Mouse (Mus musculus) bone marrow macrophage, adult 2 months (primary cell): Measurements from ENCODE around the gene Cyp2s1.

Source experiments
- CTCF ChIP-seq: IDR thresholded peaks from 2 replicates; pipeline ENCODE4 v1.5.1; 2012; ENCODE audit warnings: low read depth, mild to moderate bottlenecking, low read length, moderate library complexity
- POLR2A ChIP-seq: IDR thresholded peaks from 2 replicates; pipeline ENCODE4 v1.6.1; 2012; ENCODE audit warnings: mild to moderate bottlenecking, low read depth, low read length, borderline replicate concordance

DNA sequence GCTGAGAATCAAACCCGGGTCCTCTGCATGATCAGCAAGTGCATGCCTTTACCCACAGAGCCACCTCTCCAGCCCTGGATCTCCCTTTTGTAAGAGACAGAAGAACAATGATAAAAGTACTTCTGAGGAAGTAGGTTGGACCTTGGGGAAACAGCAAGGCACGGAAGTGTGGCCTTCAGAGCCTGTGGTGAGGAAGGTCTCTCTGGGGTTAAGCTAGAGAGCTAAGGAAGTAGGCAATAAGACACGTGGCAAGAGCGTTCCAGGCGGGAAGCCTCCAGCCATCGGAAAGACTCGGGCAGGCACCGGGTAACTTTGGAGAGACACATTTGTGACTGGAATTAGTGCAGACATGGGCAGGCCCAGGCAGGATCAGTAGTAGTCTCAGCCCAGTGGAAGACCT, 21.9 kb downstream of the Cyp2s1 start:
- no peak for TF ChIP-seq POLR2A
- TF ChIP-seq CTCF, result no peak
